Mouse (Mus musculus): ENCODE data around the gene Sypl. TPM values are rescaled to one million over a fixed set of nuclear protein-coding genes. Genes with fewer than 3 reads are reported as not detected.

Gene Sypl
- polyA plus RNA-seq, 1 experiment from 2014 or later, result 53.3 TPM

DNA sequence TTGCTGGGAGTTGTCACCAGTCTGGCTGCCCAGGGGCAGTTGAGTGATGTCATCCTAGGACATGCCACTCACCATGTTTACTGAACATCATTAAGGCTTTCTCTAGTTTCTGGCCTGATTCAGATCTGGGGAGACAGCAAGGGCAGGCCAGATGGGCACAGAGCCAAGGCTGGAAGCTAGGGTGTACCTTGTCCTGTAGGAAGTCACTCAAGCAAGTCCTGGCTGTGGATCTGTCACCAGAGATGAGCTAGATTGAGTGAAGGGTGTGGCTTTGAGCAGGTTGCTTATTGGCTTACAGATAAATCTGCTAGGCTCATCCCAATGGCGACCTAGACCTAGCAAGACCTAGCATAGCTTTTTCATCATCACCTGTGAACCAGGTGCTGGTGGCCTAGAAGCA, 61.4 kb downstream of the Sypl start:
- Histone ChIP-seq H3K4me2 (ENCODE audit: low read depth, low read length, severe bottlenecking) (no peak overlapping the region), H3K9me3 (ENCODE audit: control insufficient read depth, low read length) (no peaks in the 10 kb centered on the region), H3K27ac (ENCODE audit: low read depth, low read length) (0 out of 2 replicates have a peak overlapping the region, but pooled peaks have one; percentile 18), H3K27me3 (ENCODE audit: control insufficient read depth, insufficient read depth, low read length) (no peaks in the 10 kb centered on the region), H3K4me3 (ENCODE audit: low read depth, low read length) (no peak overlapping the region), H3K9ac (ENCODE audit: low read length) (no peak overlapping the region), H3K4me1 (replicated peaks; ENCODE audit: control insufficient read depth, insufficient read depth, low read length) (no peaks in the 10 kb centered on the region), H3K36me3 (ENCODE audit: control insufficient read depth, insufficient read depth, low read length) (no peaks in the 10 kb centered on the region)
- 89% methylated on average over 1 of the region's 1 CpGs for WGBS
- ATAC-seq (replicated peaks; ENCODE audit: low FRiP score) (no peak; the same call in 1 of the 2 replicates), DNase-seq (ENCODE audit: low spot score) (no peak)

DNA sequence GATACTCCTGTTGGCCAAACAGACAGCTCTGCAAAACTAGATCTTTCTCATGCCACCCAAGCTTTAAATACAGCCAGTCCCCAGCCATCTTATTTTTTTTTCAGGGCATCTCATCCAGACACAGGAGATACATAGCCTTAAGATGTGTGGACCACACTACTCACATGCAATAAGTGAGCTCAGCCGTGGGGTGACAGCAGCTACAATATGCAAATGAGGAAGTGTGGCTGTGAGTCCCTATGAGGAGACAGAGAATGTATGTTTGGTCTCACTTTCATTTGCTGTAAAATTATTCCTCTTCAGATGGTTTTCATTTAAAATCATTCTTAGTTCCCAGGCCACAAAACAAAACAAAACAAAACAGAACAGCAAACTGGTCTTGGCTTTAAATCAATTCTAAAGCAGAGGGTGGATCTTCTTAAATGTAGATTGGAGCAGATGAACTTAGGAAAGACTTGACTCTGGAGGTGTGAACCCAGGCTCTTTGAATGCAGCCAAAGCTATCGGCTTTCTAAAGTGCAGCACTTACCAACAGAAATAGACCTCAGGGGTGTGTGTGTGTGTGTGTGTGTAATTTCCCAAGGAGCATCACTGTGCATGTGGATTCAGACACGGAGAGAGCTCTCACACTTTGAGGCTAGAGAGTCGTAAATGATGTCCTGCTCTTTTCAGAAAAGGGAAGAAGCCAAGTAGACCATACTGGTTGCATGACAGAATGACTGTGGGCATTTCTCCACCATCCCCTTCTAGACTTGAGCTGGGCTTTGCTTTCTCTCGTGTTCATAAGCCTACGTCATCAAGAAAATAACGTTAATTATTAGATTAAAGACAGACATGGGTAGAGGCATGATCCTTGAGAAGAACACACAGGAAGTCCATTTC, 63.4 kb downstream of the Sypl start:
- WGBS, result 80% methylated on average over 7 of the region's 7 CpGs
- no peak overlapping the region for H3K4me2 ChIP-seq (ENCODE audit: low read depth, low read length, severe bottlenecking)
- H3K9ac ChIP-seq (ENCODE audit: low read length), result no peak overlapping the region
- H3K9me3 ChIP-seq (ENCODE audit: control insufficient read depth, low read length), result no peaks in the 10 kb centered on the region
- no peaks in the 10 kb centered on the region for H3K27me3 ChIP-seq (ENCODE audit: control insufficient read depth, insufficient read depth, low read length)
- no peak for ATAC-seq (replicated peaks; ENCODE audit: low FRiP score)
- H3K4me3 ChIP-seq (ENCODE audit: low read depth, low read length), result no peak overlapping the region
- no peaks in the 10 kb centered on the region for H3K4me1 ChIP-seq (replicated peaks; ENCODE audit: control insufficient read depth, insufficient read depth, low read length)
- no peak for DNase-seq (ENCODE audit: low spot score)
- no peak overlapping the region for H3K27ac ChIP-seq (ENCODE audit: low read depth, low read length)
- no peaks in the 10 kb centered on the region for H3K36me3 ChIP-seq (ENCODE audit: control insufficient read depth, insufficient read depth, low read length)

GRCm38 (mm10) chr12:33018601-33019000, 64.9 kb downstream of the Sypl start:
- 69% methylated on average over 4 of the region's 4 CpGs for WGBS
- DNase-seq (ENCODE audit: low spot score), result no peak
- no peak for ATAC-seq (replicated peaks; ENCODE audit: low FRiP score)

GRCm38 (mm10) chr12:33020011-33020410, 66.3 kb downstream of the Sypl start:
- WGBS, result 90% methylated on average over 6 of the region's 6 CpGs
- H3K27me3 ChIP-seq (ENCODE audit: control insufficient read depth, insufficient read depth, low read length), result no peaks in the 10 kb centered on the region
- H3K36me3 ChIP-seq (ENCODE audit: control insufficient read depth, insufficient read depth, low read length), result no peaks in the 10 kb centered on the region
- no peaks in the 10 kb centered on the region for H3K4me1 ChIP-seq (replicated peaks; ENCODE audit: control insufficient read depth, insufficient read depth, low read length)
- H3K4me2 ChIP-seq (ENCODE audit: low read depth, low read length, severe bottlenecking), result no peak overlapping the region
- H3K9me3 ChIP-seq (ENCODE audit: control insufficient read depth, low read length), result no peaks in the 10 kb centered on the region
- no peak overlapping the region for H3K27ac ChIP-seq (ENCODE audit: low read depth, low read length)
- DNase-seq (ENCODE audit: low spot score), result no peak
- no peak overlapping the region for H3K9ac ChIP-seq (ENCODE audit: low read length)
- no peak for ATAC-seq (replicated peaks; ENCODE audit: low FRiP score)
- no peak overlapping the region for H3K4me3 ChIP-seq (ENCODE audit: low read depth, low read length)

More at GRCm38 (mm10) chr12:33018601-33019000, 64.9 kb downstream of the Sypl start:
- H3K4me3 ChIP-seq (ENCODE audit: low read depth, low read length), result no peak overlapping the region
- H3K9me3 ChIP-seq (ENCODE audit: control insufficient read depth, low read length), result no peaks in the 10 kb centered on the region
- H3K9ac ChIP-seq (ENCODE audit: low read length), result no peak overlapping the region
- H3K27ac ChIP-seq (ENCODE audit: low read depth, low read length), result no peak overlapping the region
- H3K4me2 ChIP-seq (ENCODE audit: low read depth, low read length, severe bottlenecking), result no peak overlapping the region
- no peaks in the 10 kb centered on the region for H3K4me1 ChIP-seq (replicated peaks; ENCODE audit: control insufficient read depth, insufficient read depth, low read length)
- no peaks in the 10 kb centered on the region for H3K36me3 ChIP-seq (ENCODE audit: control insufficient read depth, insufficient read depth, low read length)
- no peaks in the 10 kb centered on the region for H3K27me3 ChIP-seq (ENCODE audit: control insufficient read depth, insufficient read depth, low read length)

- no peaks in the 10 kb centered on the region for H3K36me3 ChIP-seq (ENCODE audit: control insufficient read depth, insufficient read depth, low read length)
- WGBS, result 89% methylated on average over 9 of the region's 9 CpGs
- ATAC-seq (replicated peaks; ENCODE audit: low FRiP score), result no peak
Observed at GRCm38 (mm10) chr12:33021140-33021539, 67.4 kb downstream of the Sypl start.

GRCm38 (mm10) chr12:33021751-33022150, 68.1 kb downstream of the Sypl start:
- Histone ChIP-seq H3K9ac (ENCODE audit: low read length) (no peak overlapping the region), H3K9me3 (ENCODE audit: control insufficient read depth, low read length) (no peaks in the 10 kb centered on the region), H3K4me1 (replicated peaks; ENCODE audit: control insufficient read depth, insufficient read depth, low read length) (no peaks in the 10 kb centered on the region), H3K27ac (ENCODE audit: low read depth, low read length) (no peak overlapping the region), H3K27me3 (ENCODE audit: control insufficient read depth, insufficient read depth, low read length) (no peaks in the 10 kb centered on the region), H3K36me3 (ENCODE audit: control insufficient read depth, insufficient read depth, low read length) (no peaks in the 10 kb centered on the region), H3K4me2 (ENCODE audit: low read depth, low read length, severe bottlenecking) (no peak overlapping the region), H3K4me3 (ENCODE audit: low read depth, low read length) (no peak overlapping the region)
- no peak for DNase-seq (ENCODE audit: low spot score)
- no peak for ATAC-seq (replicated peaks; ENCODE audit: low FRiP score)
- 89% methylated on average over 4 of the region's 4 CpGs for WGBS

More at GRCm38 (mm10) chr12:33021140-33021539, 67.4 kb downstream of the Sypl start:
- no peak overlapping the region for H3K27ac ChIP-seq (ENCODE audit: low read depth, low read length)
- H3K4me3 ChIP-seq (ENCODE audit: low read depth, low read length), result no peak overlapping the region
- H3K9ac ChIP-seq (ENCODE audit: low read length), result no peak overlapping the region
- no peak overlapping the region for H3K4me2 ChIP-seq (ENCODE audit: low read depth, low read length, severe bottlenecking)
- no peak for DNase-seq (ENCODE audit: low spot score)
- H3K4me1 ChIP-seq (replicated peaks; ENCODE audit: control insufficient read depth, insufficient read depth, low read length), result no peaks in the 10 kb centered on the region
- no peaks in the 10 kb centered on the region for H3K9me3 ChIP-seq (ENCODE audit: control insufficient read depth, low read length)
- H3K27me3 ChIP-seq (ENCODE audit: control insufficient read depth, insufficient read depth, low read length), result no peaks in the 10 kb centered on the region

GRCm38 (mm10) chr12:33024524-33024923, 70.8 kb downstream of the Sypl start:
- DNase-seq (ENCODE audit: low spot score) (no peak), ATAC-seq (replicated peaks; ENCODE audit: low FRiP score) (no peak)
- Histone ChIP-seq H3K4me3 (ENCODE audit: low read depth, low read length) (no peak overlapping the region), H3K9ac (ENCODE audit: low read length) (no peak overlapping the region), H3K27me3 (ENCODE audit: control insufficient read depth, insufficient read depth, low read length) (peaks cover 6% of the 10 kb centered on the region; the same call in 1 of the 2 replicates), H3K9me3 (ENCODE audit: control insufficient read depth, low read length) (no peaks in the 10 kb centered on the region), H3K4me2 (ENCODE audit: low read depth, low read length, severe bottlenecking) (no peak overlapping the region), H3K27ac (ENCODE audit: low read depth, low read length) (no peak overlapping the region), H3K4me1 (replicated peaks; ENCODE audit: control insufficient read depth, insufficient read depth, low read length) (no peaks in the 10 kb centered on the region), H3K36me3 (ENCODE audit: control insufficient read depth, insufficient read depth, low read length) (no peaks in the 10 kb centered on the region)
- WGBS, result 86% methylated on average over 6 of the region's 6 CpGs

- Histone ChIP-seq H3K9me3 (ENCODE audit: control insufficient read depth, low read length) (no peaks in the 10 kb centered on the region), H3K27me3 (ENCODE audit: control insufficient read depth, insufficient read depth, low read length) (peaks cover 7% of the 10 kb centered on the region; the same call in 1 of the 2 replicates), H3K9ac (ENCODE audit: low read length) (no peak overlapping the region), H3K4me1 (replicated peaks; ENCODE audit: control insufficient read depth, insufficient read depth, low read length) (no peaks in the 10 kb centered on the region), H3K4me3 (ENCODE audit: low read depth, low read length) (no peak overlapping the region), H3K36me3 (ENCODE audit: control insufficient read depth, insufficient read depth, low read length) (no peaks in the 10 kb centered on the region), H3K27ac (ENCODE audit: low read depth, low read length) (no peak overlapping the region), H3K4me2 (ENCODE audit: low read depth, low read length, severe bottlenecking) (no peak overlapping the region)
- 4% methylated on average over 10 of the region's 10 CpGs for WGBS
- DNase-seq (ENCODE audit: low spot score) (peak; percentile 81), ATAC-seq (replicated peaks; ENCODE audit: low FRiP score) (peak; percentile 63)
Observed at GRCm38 (mm10) chr12:33027093-33027492, 73.4 kb downstream of the Sypl start.
